Mouse (Mus musculus) ES-Bruce4 (cell line): ENCODE measurements around the gene Plscr2. TPM values are rescaled to one million over a fixed set of nuclear protein-coding genes. Genes with fewer than 3 reads are reported as not detected.

Experiments used
- H3K27ac ChIP-seq: 2 replicates; pipeline ENCODE4 v1.5.1; 2012; ENCODE audit warnings: low read length, inconsistent platforms; ENCODE audit not compliant: insufficient read depth
- H3K27me3 ChIP-seq: 2 replicates; pipeline ENCODE4 v1.6.1; 2012; ENCODE audit warnings: mild to moderate bottlenecking, low read length, inconsistent platforms; ENCODE audit not compliant: control insufficient read depth, poor library complexity, insufficient read depth, severe bottlenecking
- H3K36me3 ChIP-seq: 2 replicates; pipeline ENCODE4 v1.6.1; 2012; ENCODE audit warnings: inconsistent platforms, mild to moderate bottlenecking, low read length, moderate library complexity; ENCODE audit not compliant: control insufficient read depth, poor library complexity, insufficient read depth, severe bottlenecking
- H3K4me1 ChIP-seq: one replicate; pipeline ENCODE4 v1.8.1; 2011; ENCODE audit warnings: low read length; ENCODE audit not compliant: control insufficient read depth, insufficient read depth
- H3K4me3 ChIP-seq: 2 replicates; pipeline ENCODE4 v1.5.1; 2011; ENCODE audit warnings: low read depth, mild to moderate bottlenecking, low read length
- H3K9ac ChIP-seq: 2 replicates; pipeline ENCODE4 v1.6.1; 2012; ENCODE audit warnings: low read depth, mild to moderate bottlenecking, inconsistent platforms; ENCODE audit not compliant: poor library complexity, severe bottlenecking
- H3K9me3 ChIP-seq: replicated peaks from 2 replicates; pipeline ENCODE4 v1.6.1; 2012; ENCODE audit warnings: mild to moderate bottlenecking, low read length, inconsistent platforms; ENCODE audit not compliant: control insufficient read depth, poor library complexity, insufficient read depth, severe bottlenecking
- CTCF ChIP-seq: IDR thresholded peaks from one replicate; pipeline ENCODE4 v1.8.1; 2011; ENCODE audit warnings: low read depth, low read length
- EP300 ChIP-seq: IDR thresholded peaks from 2 replicates; pipeline ENCODE4 v1.6.1; 2011; ENCODE audit warnings: low read depth, low read length; ENCODE audit not compliant: insufficient read depth
- POLR2A ChIP-seq: IDR thresholded peaks from one replicate; pipeline ENCODE4 v1.8.1; 2011; ENCODE audit warnings: low read length; ENCODE audit not compliant: insufficient read depth
- polyA plus RNA-seq: library from polyadenylated mRNA; stranded (reverse); fragments of >200 nt; gene quantifications from 2 replicates; pipeline ENCODE4 v1.2.4, GENCODE M21; 2011; ENCODE audit warnings: low read depth; ENCODE audit not compliant: missing spikeins, insufficient read depth, insufficient read length

The Plscr2 gene
- polyA plus RNA-seq, 1 experiment, result 0.43 TPM

- TF ChIP-seq EP300 (no peak), CTCF (no peak), POLR2A (no peak)
- H3K9me3 ChIP-seq, result no peaks in the 10 kb centered on the region
Measured at GRCm38 (mm10) chr9:92280048-92280447, 4.6 kb downstream of the Plscr2 start.

GRCm38 (mm10) chr9:92282563-92283171, 7.3 kb downstream of the Plscr2 start:
- H3K4me1 ChIP-seq, result no peaks in the 10 kb centered on the region
- H3K27me3 ChIP-seq, result no peaks in the 10 kb centered on the region; the same call in 1 of the 2 replicates
- H3K9me3 ChIP-seq, result no peaks in the 10 kb centered on the region
- H3K27ac ChIP-seq, result no peak overlapping the region
- H3K36me3 ChIP-seq, result no peaks in the 10 kb centered on the region
- TF ChIP-seq CTCF (no peak), POLR2A (no peak), EP300 (no peak)
- H3K4me3 ChIP-seq, result no peak overlapping the region
- H3K9ac ChIP-seq, result no peak overlapping the region

More at GRCm38 (mm10) chr9:92280048-92280447, 4.6 kb downstream of the Plscr2 start:
- Histone ChIP-seq H3K27ac (no peak overlapping the region), H3K4me3 (no peak overlapping the region), H3K36me3 (no peaks in the 10 kb centered on the region), H3K9ac (no peak overlapping the region), H3K4me1 (peaks cover 3% of the 10 kb centered on the region), H3K27me3 (no peaks in the 10 kb centered on the region; the same call in 1 of the 2 replicates)

DNA sequence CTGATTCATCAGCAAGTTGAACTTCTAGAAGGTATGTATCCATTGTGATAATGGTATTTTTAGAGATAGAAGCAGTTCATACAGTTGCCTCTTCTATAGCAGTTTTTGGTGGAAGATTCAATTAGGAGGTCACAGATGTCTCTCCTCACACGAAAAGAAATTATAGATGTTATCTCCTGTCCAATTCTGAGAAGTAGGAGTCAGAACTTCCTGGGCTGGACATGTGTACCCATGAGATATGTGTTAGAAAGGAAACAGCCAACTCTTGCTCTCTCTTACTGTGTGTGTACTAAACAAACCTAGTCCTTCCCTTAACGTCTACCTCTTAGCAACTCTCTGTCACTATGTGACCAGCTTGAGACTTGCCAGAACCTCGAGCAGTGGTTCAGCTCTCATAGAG, 14.3 kb downstream of the Plscr2 start:
- Histone ChIP-seq H3K4me1 (no peaks in the 10 kb centered on the region), H3K9ac (no peak overlapping the region), H3K9me3 (no peaks in the 10 kb centered on the region), H3K36me3 (no peaks in the 10 kb centered on the region), H3K27me3 (no peaks in the 10 kb centered on the region), H3K27ac (no peak overlapping the region), H3K4me3 (no peak overlapping the region)
- TF ChIP-seq EP300 (no peak), CTCF (no peak), POLR2A (no peak)

DNA sequence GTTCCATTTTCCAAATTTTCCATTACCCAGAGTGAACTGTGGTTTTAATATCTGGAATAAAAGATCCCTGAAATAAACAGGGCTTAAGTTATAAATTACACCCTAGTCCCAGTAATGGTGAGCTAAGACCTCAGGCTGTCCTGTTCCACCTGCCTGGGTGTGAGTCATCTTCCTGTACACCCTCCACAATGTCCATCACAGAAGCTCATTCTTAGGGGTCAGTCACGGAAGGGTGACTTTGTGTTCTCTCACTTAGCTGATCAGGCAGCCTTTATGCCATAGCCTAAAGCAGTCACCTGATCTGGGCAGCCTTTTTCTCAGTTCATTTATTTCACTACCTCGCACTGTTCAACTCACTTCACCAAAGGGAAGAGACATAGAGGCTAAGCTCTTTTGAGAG, 16.8 kb downstream of the Plscr2 start:
- no peaks in the 10 kb centered on the region for H3K9me3 ChIP-seq
- no peaks in the 10 kb centered on the region for H3K27me3 ChIP-seq
- no peak overlapping the region for H3K4me3 ChIP-seq
- H3K36me3 ChIP-seq, result no peaks in the 10 kb centered on the region
- no peak overlapping the region for H3K9ac ChIP-seq
- TF ChIP-seq EP300 (no peak), CTCF (no peak), POLR2A (no peak)
- no peaks in the 10 kb centered on the region for H3K4me1 ChIP-seq
- H3K27ac ChIP-seq, result no peak overlapping the region

GRCm38 (mm10) chr9:92292922-92293321, 17.5 kb downstream of the Plscr2 start:
- Histone ChIP-seq H3K4me3 (no peak overlapping the region), H3K9ac (no peak overlapping the region), H3K27ac (no peak overlapping the region), H3K27me3 (no peaks in the 10 kb centered on the region), H3K9me3 (no peaks in the 10 kb centered on the region), H3K4me1 (no peaks in the 10 kb centered on the region), H3K36me3 (no peaks in the 10 kb centered on the region)
- TF ChIP-seq POLR2A (no peak), CTCF (no peak), EP300 (no peak)
